Mouse (Mus musculus): ENCODE results near the gene Ptcd3. TPM values are rescaled to one million over a fixed set of nuclear protein-coding genes. Genes with fewer than 3 reads are reported as not detected.

Ptcd3 gene
- 54.6 and 54.7 TPM in 2 replicates for polyA plus RNA-seq (2012; rRNA removed)

GRCm38 (mm10) chr6:71908481-71909381 lies at the start of gene Ptcd3, which contains the start of gene Polr1a:
TSS of gene Ptcd3 (minus strand) at chr6:71908750.
TSS of gene Polr1a (plus strand) at chr6:71909053.

GRCm38 (mm10) chr6:71830690-71831580 lies 77.6 kb downstream of the Ptcd3 start, which contains the start of gene Immt:
TSS of gene Immt (plus strand) at chr6:71831331.

Other genes with a start within 250 kb of the Ptcd3 start
- gene Reep1, start 201.2 kb downstream of the Ptcd3 start, polyA plus RNA-seq (2012; rRNA removed): 247 and 248 TPM in 2 replicates
- 14.9 and 16.7 TPM in 2 replicates for gene Mrpl35, start 81.8 kb downstream of the Ptcd3 start, polyA plus RNA-seq (2012; rRNA removed)
- 68.9 and 74.1 TPM in 2 replicates for gene Immt, start 77.4 kb downstream of the Ptcd3 start, polyA plus RNA-seq (2012; rRNA removed)
- gene Polr1a, start 303 bp upstream of the Ptcd3 start, polyA plus RNA-seq (2012; rRNA removed): 16.5 and 16.8 TPM in 2 replicates
- gene St3gal5, start 188.8 kb upstream of the Ptcd3 start, polyA plus RNA-seq (2012; rRNA removed): 35.4 and 36.8 TPM in 2 replicates

Measured in central nervous system, embryonic 18 days (tissue).